Mouse (Mus musculus) kidney, postnatal 14 days (tissue): ENCODE measurements around the gene Lgr6.
A peak's percentile ranks its signal among the peaks of the same experiment; 100 is the strongest.

Experiments used
- DNase-seq: peaks from one replicate; pipeline ENCODE4 v3.0.0; 2022; ENCODE audit warnings: mixed read lengths

The Lgr6 gene

GRCm38 (mm10) chr1:135011912-135012311, 93.2 kb downstream of the Lgr6 start:
- no peak for DNase-seq

GRCm38 (mm10) chr1:135009833-135010232, 95.2 kb downstream of the Lgr6 start:
- no peak for DNase-seq

DNA sequence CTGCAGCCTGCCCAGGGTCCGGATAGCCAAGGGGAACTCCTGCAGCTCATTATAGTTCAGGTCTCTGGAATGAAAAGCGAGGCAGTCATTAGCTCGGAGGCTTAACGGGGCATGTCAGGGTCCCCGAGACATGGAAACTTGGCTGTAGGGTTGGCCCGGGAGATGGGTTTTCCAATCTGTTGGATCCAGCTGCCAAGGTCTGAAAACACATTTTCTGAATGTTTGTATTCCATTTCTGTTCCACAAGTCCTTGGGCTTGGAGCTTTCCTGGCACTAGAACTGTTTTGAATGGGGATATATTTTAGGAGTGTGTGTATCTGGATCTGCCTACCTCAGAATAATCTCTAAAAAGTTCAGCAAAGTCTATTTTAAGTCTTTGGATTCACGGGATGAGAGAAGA, 99.4 kb downstream of the Lgr6 start:
- no peak for DNase-seq

DNA sequence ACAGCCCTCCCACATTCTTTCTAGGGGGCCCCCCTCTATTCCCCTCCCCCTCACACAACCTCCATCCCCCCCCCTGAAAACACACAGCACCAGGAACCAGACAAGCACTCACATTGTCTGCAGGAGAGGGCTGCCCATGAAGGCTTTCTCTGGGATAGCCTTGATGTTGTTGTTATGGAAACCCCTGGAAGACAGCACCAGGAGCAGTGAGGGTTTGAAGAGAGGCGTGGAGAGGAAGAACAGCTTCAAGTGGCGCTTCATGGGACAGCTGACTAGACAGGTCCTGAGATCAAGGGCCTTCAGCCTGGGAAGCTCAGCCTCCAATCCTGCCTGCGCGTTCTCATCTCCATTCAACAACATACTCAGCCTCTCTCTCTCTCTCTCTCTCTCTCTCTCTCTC, 101.7 kb downstream of the Lgr6 start:
- no peak for DNase-seq

- DNase-seq: no peak
These were observed 104.5 kb downstream of the Lgr6 start for GRCm38 (mm10) chr1:135000527-135000926.

GRCm38 (mm10) chr1:134998231-134998630, 106.8 kb downstream of the Lgr6 start:
- peak; percentile 23 for DNase-seq

- no peak for DNase-seq
These were observed 107.5 kb downstream of the Lgr6 start for GRCm38 (mm10) chr1:134997568-134997967.

DNA sequence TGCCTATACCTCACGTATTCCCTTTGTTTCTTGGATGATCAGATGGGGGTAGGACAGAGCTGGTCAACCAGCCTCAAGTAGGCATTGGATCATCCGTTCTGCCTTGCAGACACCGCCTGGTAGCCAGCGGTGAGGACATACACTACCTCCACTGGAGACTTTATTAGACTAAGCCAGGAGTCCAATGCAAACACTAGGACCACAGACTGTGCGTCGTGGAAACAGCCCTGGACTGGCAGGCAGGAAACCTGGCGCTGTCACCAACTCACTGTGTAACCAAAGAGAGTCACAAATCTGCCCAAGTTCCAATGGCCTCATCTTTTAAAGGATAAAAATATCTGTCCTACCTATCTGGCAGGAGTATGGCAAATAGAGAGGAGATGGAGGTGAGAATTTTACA, 108.6 kb downstream of the Lgr6 start:
- DNase-seq: no peak

DNA sequence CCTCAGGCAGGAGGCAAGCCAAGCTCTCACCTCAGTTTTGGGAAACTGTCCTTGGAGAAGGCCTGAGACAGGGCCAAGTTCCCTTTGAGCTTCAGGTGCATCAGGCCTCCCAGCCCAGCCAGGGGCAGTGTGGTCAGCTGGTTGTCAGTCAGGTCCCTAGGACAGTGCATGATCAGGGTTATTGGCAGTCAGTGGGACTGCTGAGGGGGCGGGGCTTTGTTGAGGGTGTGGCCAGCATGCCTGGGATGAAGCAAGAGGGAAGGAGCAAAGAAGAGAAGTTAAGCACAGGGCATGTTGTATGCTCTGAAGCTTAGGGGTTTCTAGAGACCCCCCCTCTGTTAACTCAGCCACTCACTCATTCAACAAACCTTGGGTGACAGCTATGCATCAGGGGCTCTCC, 109.1 kb downstream of the Lgr6 start:
- peak; percentile 22 for DNase-seq

GRCm38 (mm10) chr1:134995437-134995836, 109.6 kb downstream of the Lgr6 start:
- DNase-seq: no peak

DNA sequence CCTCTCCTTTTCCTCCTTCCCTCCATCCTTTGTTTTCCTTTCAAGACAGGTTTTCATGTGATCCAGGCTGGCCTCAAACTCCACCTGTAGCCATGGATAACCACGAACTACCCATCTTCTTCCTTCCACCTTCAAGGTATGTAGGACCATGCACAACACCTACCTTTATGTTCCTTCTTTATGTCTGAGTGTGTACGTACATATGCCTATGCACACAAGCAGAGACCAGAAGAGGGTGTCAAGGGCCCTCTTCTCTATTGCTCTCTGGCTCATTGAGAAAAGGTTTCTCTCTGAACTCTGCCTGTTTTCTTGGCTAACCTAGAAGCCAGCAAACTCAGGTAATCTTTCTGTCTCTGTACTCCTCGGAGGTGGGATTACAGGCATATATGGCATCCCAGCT, 110.3 kb downstream of the Lgr6 start:
- no peak for DNase-seq

GRCm38 (mm10) chr1:134992046-134992645, 112.9 kb downstream of the Lgr6 start:
- DNase-seq: peak; percentile 58

GRCm38 (mm10) chr1:134989372-134989771, 115.7 kb downstream of the Lgr6 start:
- DNase-seq: peak; percentile 80

GRCm38 (mm10) chr1:134987962-134988341, 117.1 kb downstream of the Lgr6 start:
- no peak for DNase-seq

GRCm38 (mm10) chr1:134987173-134987961, 117.7 kb downstream of the Lgr6 start:
- DNase-seq: peak; percentile 75

- DNase-seq: no peak
These were observed 132.2 kb downstream of the Lgr6 start for GRCm38 (mm10) chr1:134972920-134973319.

DNA sequence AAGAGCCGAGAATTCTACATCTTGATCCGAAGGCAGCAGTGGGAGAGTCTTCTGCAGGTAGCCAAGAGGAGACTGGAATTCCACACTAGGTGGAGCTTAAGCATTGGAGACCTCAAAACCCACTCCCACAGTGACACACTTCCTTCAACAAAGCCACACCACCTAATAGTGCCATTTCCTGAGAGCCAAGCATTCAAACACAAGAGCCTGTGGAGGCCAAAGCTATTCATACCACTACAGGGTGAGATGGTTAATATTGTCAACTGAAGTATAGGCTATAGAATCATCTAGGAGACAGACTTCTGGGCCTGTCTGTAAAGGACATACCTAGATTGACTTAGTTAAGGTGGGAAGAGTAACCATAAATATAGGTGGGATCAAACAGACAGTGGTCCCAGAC, 139.6 kb downstream of the Lgr6 start:
- no peak for DNase-seq

GRCm38 (mm10) chr1:134962821-134963220, 142.3 kb downstream of the Lgr6 start:
- peak; percentile 23 for DNase-seq

DNA sequence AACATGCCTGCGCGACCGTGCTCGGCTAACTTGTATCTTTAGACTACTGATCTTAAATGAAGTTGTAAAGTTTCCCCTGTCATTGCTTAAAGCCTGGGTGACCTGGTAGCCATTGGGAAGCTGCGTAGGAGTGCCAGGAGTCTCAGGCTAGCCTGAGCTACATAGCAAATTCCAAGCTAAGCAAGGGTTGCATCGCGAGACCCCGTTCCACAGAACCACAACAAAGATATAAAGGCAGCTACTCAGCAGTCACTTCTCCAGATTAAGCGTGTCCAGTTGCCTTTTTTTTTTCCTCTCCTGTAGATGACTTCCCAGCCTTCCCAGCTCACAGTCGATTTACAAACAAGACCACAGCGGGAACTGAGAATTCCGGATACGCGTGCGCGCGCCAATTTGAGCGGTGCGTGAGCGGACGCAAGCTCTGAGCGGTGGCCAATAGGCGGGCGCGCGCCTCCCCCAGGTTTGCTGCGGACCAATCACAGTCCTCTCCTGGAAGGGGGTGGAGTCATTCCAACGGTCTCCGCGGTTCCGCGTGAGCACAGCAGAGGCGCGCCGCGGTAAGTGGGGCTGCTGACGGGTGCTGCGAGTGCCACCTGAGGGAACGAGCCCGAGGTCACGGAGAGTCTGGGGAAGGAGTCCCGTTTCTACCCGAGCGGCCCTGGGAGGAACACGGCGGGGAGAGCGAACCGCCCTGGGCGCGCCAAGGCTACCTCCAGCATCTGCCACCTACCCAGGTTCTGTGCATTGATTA, 142.8 kb downstream of the Lgr6 start, which contains the start of gene Ube2t:
TSS of gene Ube2t (plus strand) at position 513 of the 751 bp plus-strand sequence.
- DNase-seq: peak; percentile 97

DNA sequence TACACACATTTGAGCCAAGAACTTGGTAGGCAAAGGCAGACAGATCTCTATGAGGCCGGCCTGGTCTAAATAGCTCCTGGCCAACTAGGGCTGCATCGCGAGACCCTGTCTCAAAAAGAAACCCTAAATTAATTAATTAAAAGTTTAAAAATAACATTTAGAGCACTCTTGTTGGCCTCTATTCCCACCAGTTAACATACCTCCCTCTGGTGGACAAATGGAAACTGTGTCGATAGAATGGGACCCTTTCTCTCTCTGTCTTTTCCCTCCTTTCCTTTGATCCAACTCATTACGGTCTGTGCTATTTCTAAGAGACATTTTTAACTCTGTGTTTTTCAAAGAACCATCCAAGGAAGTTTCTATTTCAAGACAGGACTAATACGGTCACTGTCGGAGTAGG, 144.4 kb downstream of the Lgr6 start:
- no peak for DNase-seq

GRCm38 (mm10) chr1:134955637-134956176, 149.4 kb downstream of the Lgr6 start, which contains the start of gene Ppp1r12b:
Gene Ppp1r12b (minus strand): TSS chr1:134955942.
- DNase-seq: peak; percentile 97

DNA sequence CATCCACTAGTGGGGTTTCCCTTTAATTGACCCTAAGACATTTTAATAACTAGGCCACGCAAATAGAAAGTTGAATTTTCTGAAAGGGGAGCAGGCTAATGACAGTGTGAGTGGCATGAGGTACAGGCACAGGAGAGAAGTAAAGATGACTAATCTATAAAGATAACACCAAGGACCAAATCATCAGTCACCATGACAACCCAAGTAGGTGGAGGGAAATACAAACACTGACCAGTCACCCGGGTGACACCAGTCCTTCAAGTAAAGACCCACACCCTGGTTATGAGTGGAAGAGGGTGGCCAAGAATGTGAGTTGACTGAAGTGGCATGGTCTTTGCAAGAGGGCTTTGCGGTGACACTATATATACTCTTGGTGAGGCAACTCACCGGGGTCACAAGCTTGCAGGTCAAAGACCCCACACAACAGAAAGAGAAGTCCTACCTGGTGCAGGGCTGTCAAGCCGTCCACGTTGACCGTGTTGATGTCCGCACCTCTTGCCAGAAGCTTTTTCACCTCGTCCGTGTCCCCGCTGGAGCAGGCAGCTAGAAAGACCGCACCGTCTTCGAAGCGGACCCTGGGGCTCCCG, 149.9 kb downstream of the Lgr6 start:
- no peak for DNase-seq

- DNase-seq: no peak
These were observed 155.1 kb downstream of the Lgr6 start for GRCm38 (mm10) chr1:134949946-134950345.
